Mouse (Mus musculus) kidney, adult 2 months (tissue): ENCODE data around the gene Aar2. TPM values are rescaled to one million over a fixed set of nuclear protein-coding genes. Genes with fewer than 3 reads are reported as not detected.

ENCODE experiments used
- DNase-seq: peaks from one replicate; pipeline ENCODE4 v3.0.0; 2021
- H3K27ac ChIP-seq: fragments of 200-500 bp; 2 replicates; pipeline ENCODE4 v1.5.1; 2012; ENCODE audit warnings: low read depth, low read length, control low read depth, inconsistent platforms; ENCODE audit not compliant: insufficient read depth
- H3K27me3 ChIP-seq: fragments of 200-500 bp; replicated peaks from 2 replicates; pipeline ENCODE4 v1.6.1; 2012; ENCODE audit warnings: mild to moderate bottlenecking, moderate library complexity, low read length, inconsistent platforms; ENCODE audit not compliant: control insufficient read depth, insufficient read depth
- H3K36me3 ChIP-seq: fragments of 200-500 bp; 2 replicates; pipeline ENCODE4 v1.6.1; 2012; ENCODE audit warnings: mild to moderate bottlenecking, moderate library complexity, low read length, inconsistent platforms; ENCODE audit not compliant: control insufficient read depth, insufficient read depth
- H3K4me1 ChIP-seq: fragments of 200-500 bp; 2 replicates; pipeline ENCODE4 v1.6.1; 2011; ENCODE audit warnings: low read length; ENCODE audit not compliant: control insufficient read depth, insufficient read depth
- H3K4me3 ChIP-seq: fragments of 200-500 bp; 2 replicates; pipeline ENCODE4 v1.5.1; 2011; ENCODE audit warnings: mild to moderate bottlenecking, low read depth, low read length, control low read depth; ENCODE audit not compliant: insufficient read depth
- CTCF ChIP-seq: fragments of 200-500 bp; conservative IDR thresholded peaks from 2 replicates; pipeline ENCODE4 v1.5.1; 2011; ENCODE audit warnings: low read depth, mild to moderate bottlenecking, control low read depth, low read length, moderate library complexity, mixed read lengths; ENCODE audit not compliant: insufficient read depth, insufficient read length
- POLR2A ChIP-seq: fragments of 200-500 bp; IDR thresholded peaks from one replicate; pipeline ENCODE4 v1.6.1; 2011; ENCODE audit warnings: low read depth, low read length, control low read depth
- WGBS: fragments of 180-500 bp; shearing (Covaris S2); methylation state at CpG from one replicate; pipeline ENCODE4 v1.1.7; 2018; 5-methylcytosine and 5-hydroxymethylcytosine counted together
- polyA plus RNA-seq: library from polyadenylated mRNA; depleted of rRNA; stranded (reverse); fragments of >200 nt; gene quantifications from 2 replicates; pipeline ENCODE4 v1.2.3, GENCODE M21; 2012

Aar2 gene
- polyA plus RNA-seq, 1 experiment, result 25.7 TPM

DNA sequence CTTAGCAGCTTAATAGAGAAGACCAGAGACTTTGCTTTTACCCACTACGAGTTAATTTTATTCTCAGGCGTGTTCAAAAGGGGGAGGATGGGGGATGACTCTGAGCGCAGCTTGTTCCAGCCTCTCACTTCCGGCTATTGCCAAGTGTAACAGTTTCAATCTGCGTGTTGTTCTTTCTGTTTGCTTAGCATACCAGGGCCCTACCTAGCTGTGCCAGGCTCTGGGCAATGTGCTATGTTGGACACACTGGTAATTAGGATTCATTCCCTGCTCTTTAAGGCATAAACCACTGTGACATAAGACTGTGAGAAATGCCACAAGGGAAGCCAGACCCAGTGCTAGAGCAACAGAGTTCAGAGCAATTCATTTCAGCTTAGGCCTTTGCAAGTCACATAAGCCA, 16.2 kb downstream of the Aar2 start:
- Histone ChIP-seq H3K27me3 (no peaks in the 10 kb centered on the region), H3K36me3 (no peaks in the 10 kb centered on the region; the same call in 1 of the 2 replicates), H3K27ac (peak overlapping the region; percentile 67), H3K4me3 (no peak overlapping the region), H3K4me1 (no peaks in the 10 kb centered on the region)
- 59% methylated on average over 5 of the region's 5 CpGs for WGBS
- no peak for TF ChIP-seq CTCF
- no peak for TF ChIP-seq POLR2A
- peak; percentile 25 for DNase-seq

GRCm38 (mm10) chr2:156566512-156566911, 19.1 kb downstream of the Aar2 start:
- Histone ChIP-seq H3K36me3 (no peaks in the 10 kb centered on the region), H3K27ac (peak overlapping the region; percentile 35), H3K4me1 (no peaks in the 10 kb centered on the region), H3K27me3 (no peaks in the 10 kb centered on the region), H3K4me3 (no peak overlapping the region)
- DNase-seq, result peak; percentile 64
- 64% methylated on average over 2 of the region's 2 CpGs for WGBS
- TF ChIP-seq POLR2A, result no peak
- no peak for TF ChIP-seq CTCF

- H3K27me3 ChIP-seq, result no peaks in the 10 kb centered on the region
- no peak overlapping the region for H3K4me3 ChIP-seq
- WGBS, result 91% methylated on average over 7 of the region's 7 CpGs
- no peak overlapping the region for H3K27ac ChIP-seq
- no peaks in the 10 kb centered on the region for H3K36me3 ChIP-seq
- TF ChIP-seq POLR2A, result no peak
- no peak for TF ChIP-seq CTCF
- DNase-seq, result no peak
- H3K4me1 ChIP-seq, result no peaks in the 10 kb centered on the region
Measured at GRCm38 (mm10) chr2:156568647-156569046, 21.3 kb downstream of the Aar2 start.

- TF ChIP-seq CTCF (no peak), POLR2A (no peak)
- Histone ChIP-seq H3K27ac (no peak overlapping the region), H3K36me3 (no peaks in the 10 kb centered on the region), H3K27me3 (no peaks in the 10 kb centered on the region), H3K4me1 (no peaks in the 10 kb centered on the region), H3K4me3 (no peak overlapping the region)
- WGBS, result 90% methylated on average over 3 of the region's 3 CpGs
- DNase-seq, result no peak
Measured at GRCm38 (mm10) chr2:156569261-156569660, 21.9 kb downstream of the Aar2 start.

DNA sequence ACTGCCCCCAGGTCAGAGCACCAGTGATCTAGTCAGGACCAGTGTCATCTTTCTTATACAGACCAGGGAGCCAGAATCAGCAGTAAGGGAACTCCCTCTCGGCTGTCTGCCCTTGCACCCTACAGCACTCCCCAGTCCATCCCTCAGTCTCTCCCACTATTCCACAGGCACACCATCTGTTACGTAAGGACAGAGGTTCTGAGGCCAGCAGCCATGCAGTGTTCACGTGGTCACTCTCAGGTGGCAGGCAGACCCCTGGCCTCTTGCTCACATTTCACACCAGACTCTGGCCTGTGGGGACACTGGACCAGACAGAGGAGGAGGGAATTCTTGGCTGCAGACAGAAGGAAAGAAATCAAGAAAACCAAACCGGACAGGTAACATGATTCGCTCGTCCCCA, 24.1 kb downstream of the Aar2 start:
- H3K4me3 ChIP-seq, result no peak overlapping the region
- WGBS, result 61% methylated on average over 6 of the region's 6 CpGs
- H3K27me3 ChIP-seq, result no peaks in the 10 kb centered on the region
- DNase-seq, result peak; percentile 22
- no peak overlapping the region for H3K27ac ChIP-seq
- no peak for TF ChIP-seq POLR2A
- TF ChIP-seq CTCF, result no peak
- H3K36me3 ChIP-seq, result no peaks in the 10 kb centered on the region
- H3K4me1 ChIP-seq, result no peaks in the 10 kb centered on the region

GRCm38 (mm10) chr2:156576850-156577587, 29.6 kb downstream of the Aar2 start:
- Histone ChIP-seq H3K27ac (no peak overlapping the region), H3K4me3 (no peak overlapping the region), H3K36me3 (no peaks in the 10 kb centered on the region), H3K27me3 (no peaks in the 10 kb centered on the region), H3K4me1 (no peaks in the 10 kb centered on the region)
- TF ChIP-seq POLR2A (no peak), CTCF (no peak)
- WGBS, result 72% methylated on average over 7 of the region's 7 CpGs
- no peak for DNase-seq

GRCm38 (mm10) chr2:156580507-156580906, 33.1 kb downstream of the Aar2 start:
- 72% methylated on average over 5 of the region's 5 CpGs for WGBS
- TF ChIP-seq CTCF (no peak), POLR2A (no peak)
- peak; percentile 12 for DNase-seq
- no peaks in the 10 kb centered on the region for H3K36me3 ChIP-seq
- H3K27ac ChIP-seq, result no peak overlapping the region
- no peak overlapping the region for H3K4me3 ChIP-seq
- no peaks in the 10 kb centered on the region for H3K4me1 ChIP-seq
- no peaks in the 10 kb centered on the region for H3K27me3 ChIP-seq
